Comparison of ENCODE assay signal across 23 mouse cellular contexts in genomic region chr12:112164840-112165219, GRCm38 (mm10). TPM values are rescaled to one million over a fixed set of nuclear protein-coding genes. Genes with fewer than 3 reads are reported as not detected.
A peak's percentile ranks its signal among the peaks of the same experiment; 100 is the strongest.
DNase-seq lines count a peak whose midpoint lies in the region; ATAC-seq and TF ChIP-seq lines count a peak whose summit lies in the region.
"Had no signal": no experiment of that assay in that cellular context is flagged by ENCODE, and none has a peak within 500 bp of the region (broad histone marks: within the 10 kb centered on the region; RNA-seq: fewer than 3 reads in every experiment).

No protein-coding gene starts in this region.

- DNase-seq in forebrain, embryonic 10.5 days (ENCODE audit: extremely low spot score, low spot score), result no peak
- no peak for DNase-seq in midbrain, embryonic 11.5 days (ENCODE audit: low spot score, missing footprints)
- DNase-seq in midbrain, embryonic 14.5 days, result no peak
- DNase-seq in kidney, adult 2 months, result no peak
- DNase-seq in adrenal gland, postnatal 4 days (ENCODE audit: low spot score in 2 of 2), result no peak
- DNase-seq: cerebellum, adult 9-11 months; gastrocnemius, postnatal 14 days; heart, adult 2 months; heart, postnatal 14 days; kidney, adult 18-20 months; kidney, postnatal 25 days; layer of hippocampus, adult 9-11 months; liver; liver, postnatal 0 days; right cerebral cortex, postnatal 14 days; thymus, postnatal 36 days had no signal

- peaks cover 14% of the 10 kb centered on the region for H3K27me3 ChIP-seq in forebrain, embryonic 10.5 days (ENCODE audit: poor library complexity, severe bottlenecking)
- no peaks in the 10 kb centered on the region for H3K27me3 ChIP-seq in forebrain, embryonic 16.5 days (replicated peaks; ENCODE audit: control insufficient read depth, insufficient read depth, low read length)
- no peaks in the 10 kb centered on the region; the same call in 1 of the 2 replicates for H3K27me3 ChIP-seq in midbrain, embryonic 11.5 days (ENCODE audit: control insufficient read depth, insufficient read depth, low read length)
- H3K27me3 ChIP-seq in midbrain, embryonic 16.5 days (ENCODE audit: control insufficient read depth, insufficient read depth, low read depth, low read length), result no peaks in the 10 kb centered on the region
- H3K27me3 ChIP-seq in hindbrain, embryonic 13.5 days, result peaks cover 41% of the 10 kb centered on the region
- 0 out of 2 replicates have a peak, but pooled peaks cover 4% of the 10 kb centered on the region for H3K27me3 ChIP-seq in midbrain, embryonic 14.5 days (ENCODE audit: control insufficient read depth, insufficient read depth, low read length)
- H3K27me3 ChIP-seq in kidney, adult 2 months (replicated peaks; ENCODE audit: control insufficient read depth, insufficient read depth, low read length), result no peaks in the 10 kb centered on the region
- H3K27me3 ChIP-seq: embryonic facial prominence, embryonic 15.5 days had no signal

- no peaks in the 10 kb centered on the region for H3K9me3 ChIP-seq in forebrain, embryonic 10.5 days
- no peaks in the 10 kb centered on the region for H3K9me3 ChIP-seq in forebrain, embryonic 16.5 days (ENCODE audit: control insufficient read depth, low read length)
- H3K9me3 ChIP-seq in midbrain, embryonic 11.5 days (ENCODE audit: control insufficient read depth, low read length), result no peaks in the 10 kb centered on the region
- no peaks in the 10 kb centered on the region for H3K9me3 ChIP-seq in midbrain, embryonic 16.5 days (replicated peaks; ENCODE audit: control insufficient read depth, low read length, poor library complexity, severe bottlenecking)
- no peaks in the 10 kb centered on the region for H3K9me3 ChIP-seq in hindbrain, embryonic 13.5 days
- no peaks in the 10 kb centered on the region for H3K9me3 ChIP-seq in midbrain, embryonic 14.5 days (ENCODE audit: control insufficient read depth, low read length)
- H3K9me3 ChIP-seq: embryonic facial prominence, embryonic 15.5 days had no signal

- TF ChIP-seq CTCF in kidney, adult 2 months (conservative IDR thresholded peaks at IDR 0.05; ENCODE audit: insufficient read depth, insufficient read length, low read depth, low read length), result no peak

- H3K9ac ChIP-seq in forebrain, embryonic 16.5 days (replicated peaks; ENCODE audit: low read depth, low read length), result no peak overlapping the region
- peak overlapping the region; percentile 25; the same call in 1 of the 2 replicates for H3K9ac ChIP-seq in midbrain, embryonic 11.5 days (ENCODE audit: low read length)
- H3K9ac ChIP-seq in midbrain, embryonic 16.5 days (ENCODE audit: low read depth, low read length), result no peak overlapping the region
- no peak overlapping the region for H3K9ac ChIP-seq in hindbrain, embryonic 13.5 days
- H3K9ac ChIP-seq in midbrain, embryonic 14.5 days (replicated peaks; ENCODE audit: low read length), result no peak overlapping the region; the same call in 1 of the 2 replicates
- H3K9ac ChIP-seq: embryonic facial prominence, embryonic 15.5 days; liver, postnatal 0 days had no signal

- peaks cover 72% of the 10 kb centered on the region for H3K36me3 ChIP-seq in forebrain, embryonic 10.5 days (replicated peaks)
- H3K36me3 ChIP-seq in forebrain, embryonic 16.5 days (ENCODE audit: control insufficient read depth, insufficient read depth), result no peaks in the 10 kb centered on the region; the same call in 1 of the 2 replicates
- H3K36me3 ChIP-seq in midbrain, embryonic 11.5 days (ENCODE audit: control insufficient read depth, insufficient read depth, low read length), result no peaks in the 10 kb centered on the region
- no peaks in the 10 kb centered on the region for H3K36me3 ChIP-seq in midbrain, embryonic 16.5 days (ENCODE audit: control insufficient read depth, insufficient read depth, low read length)
- H3K36me3 ChIP-seq in hindbrain, embryonic 13.5 days, result no peaks in the 10 kb centered on the region
- peaks cover 4% of the 10 kb centered on the region for H3K36me3 ChIP-seq in midbrain, embryonic 14.5 days (ENCODE audit: control insufficient read depth, insufficient read depth, low read length)
- no peaks in the 10 kb centered on the region for H3K36me3 ChIP-seq in kidney, adult 2 months (ENCODE audit: control insufficient read depth, insufficient read depth, low read length)

- H3K4me1 ChIP-seq in forebrain, embryonic 10.5 days, result peaks cover 75% of the 10 kb centered on the region
- peaks cover 32% of the 10 kb centered on the region for H3K4me1 ChIP-seq in forebrain, embryonic 16.5 days (replicated peaks; ENCODE audit: control insufficient read depth, insufficient read depth, low read length)
- peaks cover 37% of the 10 kb centered on the region for H3K4me1 ChIP-seq in midbrain, embryonic 11.5 days (ENCODE audit: control insufficient read depth, insufficient read depth, low read length)
- H3K4me1 ChIP-seq in midbrain, embryonic 16.5 days (ENCODE audit: control insufficient read depth, insufficient read depth, low read length), result peaks cover 14% of the 10 kb centered on the region
- H3K4me1 ChIP-seq in hindbrain, embryonic 13.5 days (replicated peaks), result peaks cover 80% of the 10 kb centered on the region
- H3K4me1 ChIP-seq in midbrain, embryonic 14.5 days (ENCODE audit: control insufficient read depth, insufficient read depth, low read length), result peaks cover 48% of the 10 kb centered on the region
- 0 out of 2 replicates have a peak, but pooled peaks cover 2% of the 10 kb centered on the region for H3K4me1 ChIP-seq in kidney, adult 2 months (ENCODE audit: control insufficient read depth, insufficient read depth, low read length)

- no peak for TF ChIP-seq POLR2A in kidney, adult 2 months (IDR thresholded peaks at IDR 0.05; ENCODE audit: low read depth, low read length)

- no peak overlapping the region for H3K4me3 ChIP-seq in forebrain, embryonic 10.5 days
- H3K4me3 ChIP-seq in forebrain, embryonic 16.5 days (replicated peaks; ENCODE audit: low read length), result no peak overlapping the region
- no peak overlapping the region for H3K4me3 ChIP-seq in midbrain, embryonic 11.5 days (ENCODE audit: low read depth, low read length)
- no peak overlapping the region for H3K4me3 ChIP-seq in midbrain, embryonic 16.5 days (ENCODE audit: low read depth, low read length)
- H3K4me3 ChIP-seq in hindbrain, embryonic 13.5 days, result no peak overlapping the region
- H3K4me3 ChIP-seq in midbrain, embryonic 14.5 days (replicated peaks; ENCODE audit: low read depth, low read length), result no peak overlapping the region
- no peak overlapping the region for H3K4me3 ChIP-seq in kidney, adult 2 months (ENCODE audit: insufficient read depth, low read depth, low read length)
- H3K4me3 ChIP-seq: embryonic facial prominence, embryonic 15.5 days; heart, adult 2 months had no signal

- peak overlapping the region; percentile 78 for H3K27ac ChIP-seq in forebrain, embryonic 10.5 days
- no peak overlapping the region for H3K27ac ChIP-seq in forebrain, embryonic 16.5 days (ENCODE audit: low read length)
- H3K27ac ChIP-seq in midbrain, embryonic 11.5 days (ENCODE audit: low read depth, low read length), result peak overlapping the region; percentile 74; the same call in 1 of the 2 replicates
- H3K27ac ChIP-seq in midbrain, embryonic 16.5 days (ENCODE audit: low read length), result no peak overlapping the region
- H3K27ac ChIP-seq in hindbrain, embryonic 13.5 days, result peak overlapping the region; percentile 1; the same call in 1 of the 2 replicates
- 0 out of 2 replicates have a peak overlapping the region, but pooled peaks have one; percentile 33 for H3K27ac ChIP-seq in midbrain, embryonic 14.5 days (replicated peaks; ENCODE audit: low read depth, low read length)
- no peak overlapping the region for H3K27ac ChIP-seq in kidney, adult 2 months (ENCODE audit: insufficient read depth, low read depth, low read length)
- H3K27ac ChIP-seq: embryonic facial prominence, embryonic 15.5 days; heart, adult 2 months had no signal

- 66% methylated on average over 6 of the region's 6 CpGs for WGBS in forebrain, embryonic 10.5 days
- WGBS in forebrain, embryonic 16.5 days, result 66% methylated on average over 6 of the region's 6 CpGs
- WGBS in midbrain, embryonic 11.5 days, result 77% methylated on average over 6 of the region's 6 CpGs
- 65% methylated on average over 6 of the region's 6 CpGs for WGBS in midbrain, embryonic 16.5 days
- 64% methylated on average over 6 of the region's 6 CpGs for WGBS in hindbrain, embryonic 13.5 days
- WGBS in midbrain, embryonic 14.5 days, result 77% methylated on average over 6 of the region's 6 CpGs
- 80% methylated on average over 6 of the region's 6 CpGs for WGBS in kidney, adult 2 months

- ATAC-seq in forebrain, embryonic 16.5 days, result no peak
- peak; percentile 9; the same call in 1 of the 2 replicates for ATAC-seq in midbrain, embryonic 11.5 days (ENCODE audit: low FRiP score)
- ATAC-seq in midbrain, embryonic 16.5 days, result no peak
- no peak for ATAC-seq in hindbrain, embryonic 13.5 days (ENCODE audit: low FRiP score)
- no peak for ATAC-seq in midbrain, embryonic 14.5 days (ENCODE audit: low FRiP score, low TSS enrichment)
- ATAC-seq: CD4-positive, CD25-positive, alpha-beta regulatory T cell, adult 4 months; liver, postnatal 0 days had no signal

- no peak overlapping the region for H3K4me2 ChIP-seq in forebrain, embryonic 16.5 days (ENCODE audit: low read length)
- H3K4me2 ChIP-seq in midbrain, embryonic 11.5 days, result no peak overlapping the region
- no peak overlapping the region for H3K4me2 ChIP-seq in midbrain, embryonic 16.5 days (ENCODE audit: low read length)
- H3K4me2 ChIP-seq in hindbrain, embryonic 13.5 days, result no peak overlapping the region
- H3K4me2 ChIP-seq in midbrain, embryonic 14.5 days (ENCODE audit: low read length), result no peak overlapping the region
- H3K4me2 ChIP-seq: embryonic facial prominence, embryonic 15.5 days had no signal

RNA-seq across cellular contexts. Expression of gene Kif26a, which starts 18.8 kb away (rescaled TPM):
- 3.8 and 4.4 TPM in 2 replicates for polyA plus RNA-seq in forebrain, embryonic 10.5 days (2016; fragmentation: Nextera tagmentation; extraction: Ambion mirVana)
- 17.3 and 21.2 TPM in 2 replicates for polyA plus RNA-seq in forebrain, embryonic 16.5 days (2015; fragmentation: Nextera tagmentation; extraction: Ambion mirVana)
- 2.6 and 3.5 TPM in 2 replicates for polyA plus RNA-seq in midbrain, embryonic 11.5 days (2014; fragmentation: Nextera tagmentation; extraction: Ambion mirVana)
- polyA plus RNA-seq in midbrain, embryonic 16.5 days (2015; fragmentation: Nextera tagmentation; extraction: Ambion mirVana), result 4.7 and 6.2 TPM in 2 replicates
- 3.8 and 4.4 TPM in 2 replicates for polyA plus RNA-seq in hindbrain, embryonic 13.5 days (2015; fragmentation: Nextera tagmentation; extraction: Ambion mirVana)
- 6.2 and 7.2 TPM in 2 replicates for polyA plus RNA-seq in midbrain, embryonic 14.5 days (2014; fragmentation: Nextera tagmentation; extraction: Ambion mirVana)
- polyA plus RNA-seq in kidney, adult 2 months (2012; rRNA removed), result 3.8 and 4.2 TPM in 2 replicates
- 10 to 100 TPM; 38.1 to 39.2 TPM for total RNA-seq in adrenal gland, postnatal 4 days (2021)
- total RNA-seq: megakaryocyte-erythroid progenitor cell, adult 5-6 weeks had no signal
- polyA plus RNA-seq: CD4-positive, CD25-positive, alpha-beta regulatory T cell, adult 4 months had no signal

RNA-seq across cellular contexts. Expression of gene Aspg, which starts 58.4 kb away (rescaled TPM):
- 1.3 and 2.0 TPM in 2 replicates for polyA plus RNA-seq in forebrain, embryonic 10.5 days (2016; fragmentation: Nextera tagmentation; extraction: Ambion mirVana)
- 0.37 and 0.75 TPM in 2 replicates for polyA plus RNA-seq in forebrain, embryonic 16.5 days (2015; fragmentation: Nextera tagmentation; extraction: Ambion mirVana)
- polyA plus RNA-seq in midbrain, embryonic 11.5 days (2014; fragmentation: Nextera tagmentation; extraction: Ambion mirVana), result 0.25 TPM in 1 of 2 replicates, not detected in the other
- 0.66 and 0.74 TPM in 2 replicates for polyA plus RNA-seq in midbrain, embryonic 16.5 days (2015; fragmentation: Nextera tagmentation; extraction: Ambion mirVana)
- 0.27 and 1.1 TPM in 2 replicates for polyA plus RNA-seq in hindbrain, embryonic 13.5 days (2015; fragmentation: Nextera tagmentation; extraction: Ambion mirVana)
- polyA plus RNA-seq in midbrain, embryonic 14.5 days (2014; fragmentation: Nextera tagmentation; extraction: Ambion mirVana), result not detected in 2 replicates
- 39.2 and 52.5 TPM in 2 replicates for polyA plus RNA-seq in kidney, adult 2 months (2012; rRNA removed)
- 1 to 10 TPM; 1.6 to 3.5 TPM for total RNA-seq in adrenal gland, postnatal 4 days (2021)
- total RNA-seq: gastrocnemius, postnatal 14 days; megakaryocyte-erythroid progenitor cell, adult 5-6 weeks; MEL had no signal
- polyA plus RNA-seq: CD4-positive, CD25-positive, alpha-beta regulatory T cell, adult 4 months had no signal

Comparison
In these comparisons a context has a peak if more than half of its experiments do, and no peak if none do; other contexts are left out.
1. H3K27ac ChIP-seq: peak in forebrain, embryonic 10.5 days (single experiment), midbrain, embryonic 11.5 days (single experiment), hindbrain, embryonic 13.5 days (single experiment) and midbrain, embryonic 14.5 days (single experiment); none in forebrain, embryonic 16.5 days (single experiment), midbrain, embryonic 16.5 days (single experiment) and kidney, adult 2 months (single experiment).
2. RNA of gene Aspg, which starts 58.4 kb away (polyA plus RNA-seq): 39.2 to 52.5 TPM in kidney, adult 2 months; 1.3 to 2.0 TPM in forebrain, embryonic 10.5 days, 0.37 to 0.75 TPM in forebrain, embryonic 16.5 days, 0.66 to 0.74 TPM in midbrain, embryonic 16.5 days, 0.27 to 1.1 TPM in hindbrain, embryonic 13.5 days, 0.25 TPM in midbrain, embryonic 11.5 days and not detected in midbrain, embryonic 14.5 days; every median in the first group is over 10 times any median in the second.